Mouse (Mus musculus): ENCODE data around the gene Cib1.

The Cib1 gene

GRCm38 (mm10) chr7:80231971-80232488 is 583 bp downstream of the Cib1 start:
- DNase-seq = no peak

- DNase-seq = no peak
Observed at GRCm38 (mm10) chr7:80230196-80230595, 2.4 kb downstream of the Cib1 start.

GRCm38 (mm10) chr7:80227065-80227464 is 5.5 kb downstream of the Cib1 start:
- DNase-seq = no peak

DNA sequence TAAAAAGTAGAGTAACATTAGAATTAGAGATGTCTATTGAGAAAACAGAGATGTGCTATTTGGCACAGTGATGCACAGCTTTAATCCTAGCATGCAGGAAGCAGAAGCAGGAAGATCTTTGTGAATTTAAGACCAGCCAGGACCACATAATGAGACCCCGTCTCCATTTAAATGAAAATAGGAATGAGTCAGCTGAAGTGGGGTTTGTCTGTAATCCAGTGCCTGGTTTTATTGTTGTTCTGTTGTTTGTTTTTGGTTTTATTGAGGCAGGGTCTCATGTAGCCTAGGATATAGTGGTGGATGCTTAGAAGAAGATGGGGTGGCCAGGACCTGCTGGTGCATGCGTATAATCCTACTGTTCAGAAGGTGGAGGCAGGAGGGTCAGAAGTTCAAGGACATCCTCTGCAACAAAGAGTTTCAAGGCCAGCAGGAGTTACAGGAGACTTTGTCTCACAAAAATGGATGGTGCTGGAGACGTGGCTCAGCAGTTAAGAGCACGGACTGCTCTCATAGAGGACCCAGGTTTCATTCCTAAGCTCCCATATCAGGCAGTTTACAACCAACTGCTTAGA is 11.3 kb downstream of the Cib1 start:
- no peak for DNase-seq

DNA sequence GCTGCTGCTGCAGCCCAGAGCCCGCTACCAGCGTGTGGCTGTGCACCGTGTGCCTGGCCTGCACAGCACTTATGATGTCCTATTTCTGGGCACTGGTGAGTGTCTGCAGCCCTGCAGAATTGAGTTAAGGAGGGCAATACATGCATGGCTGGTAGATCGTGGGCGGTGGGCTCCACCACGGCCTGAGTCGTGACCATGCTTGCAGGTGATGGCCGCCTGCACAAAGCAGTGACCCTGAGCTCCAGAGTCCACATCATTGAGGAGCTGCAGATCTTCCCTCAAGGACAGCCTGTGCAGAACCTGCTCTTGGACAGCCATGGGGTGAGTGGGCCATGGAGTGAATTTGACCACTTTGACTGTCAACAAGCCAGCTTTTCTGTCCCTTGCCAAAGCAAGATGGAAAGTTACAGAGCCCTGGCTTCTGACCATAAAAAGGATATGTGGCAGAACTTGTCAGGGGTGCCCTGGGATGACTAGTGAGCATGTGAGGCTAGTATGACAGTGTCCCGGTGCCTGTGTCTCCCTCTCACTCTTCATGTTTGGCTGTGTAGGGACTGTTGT is 12.3 kb downstream of the Cib1 start:
- DNase-seq = no peak

- no peak for DNase-seq
Observed at GRCm38 (mm10) chr7:80218666-80219065, 13.9 kb downstream of the Cib1 start.

DNA sequence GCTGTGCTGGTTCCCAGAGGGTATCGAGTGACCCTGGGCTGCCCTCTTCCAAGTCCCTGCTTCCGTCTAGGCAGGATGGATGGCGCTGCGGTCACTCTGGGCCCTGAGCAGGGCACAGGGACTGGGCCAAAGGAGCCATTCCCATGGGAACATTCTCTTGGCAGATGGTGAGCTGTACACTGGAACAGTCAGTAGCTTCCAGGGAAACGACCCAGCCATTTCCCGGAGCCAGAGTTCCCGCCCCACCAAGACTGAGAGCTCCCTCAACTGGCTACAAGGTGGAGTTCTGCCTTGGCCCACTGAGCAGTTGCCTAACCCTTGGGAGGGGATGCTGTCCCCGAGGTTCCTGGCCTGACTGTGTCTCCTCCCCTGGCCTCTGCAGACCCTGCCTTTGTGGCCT is 16.0 kb downstream of the Cib1 start:
- DNase-seq = no peak

DNA sequence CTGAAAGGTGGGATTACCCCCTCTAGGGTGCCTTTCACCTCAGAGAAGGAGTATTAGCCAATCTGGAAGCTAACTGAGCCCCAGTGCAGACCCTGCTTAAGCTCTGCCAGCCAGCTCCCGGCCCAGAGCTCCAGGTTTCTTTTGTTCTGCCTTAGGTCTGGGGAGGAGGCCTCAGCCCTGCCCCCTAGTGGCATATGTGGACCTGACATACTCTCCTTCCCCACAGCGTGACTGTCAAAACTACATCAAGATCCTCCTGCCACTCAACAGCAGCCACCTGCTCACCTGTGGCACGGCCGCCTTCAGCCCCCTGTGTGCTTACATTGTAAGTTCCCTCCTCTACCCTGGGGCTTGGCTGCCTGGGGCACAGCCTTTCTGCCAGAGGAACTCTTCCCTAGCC is 17.2 kb downstream of the Cib1 start:
- peak; percentile 89 for DNase-seq

DNA sequence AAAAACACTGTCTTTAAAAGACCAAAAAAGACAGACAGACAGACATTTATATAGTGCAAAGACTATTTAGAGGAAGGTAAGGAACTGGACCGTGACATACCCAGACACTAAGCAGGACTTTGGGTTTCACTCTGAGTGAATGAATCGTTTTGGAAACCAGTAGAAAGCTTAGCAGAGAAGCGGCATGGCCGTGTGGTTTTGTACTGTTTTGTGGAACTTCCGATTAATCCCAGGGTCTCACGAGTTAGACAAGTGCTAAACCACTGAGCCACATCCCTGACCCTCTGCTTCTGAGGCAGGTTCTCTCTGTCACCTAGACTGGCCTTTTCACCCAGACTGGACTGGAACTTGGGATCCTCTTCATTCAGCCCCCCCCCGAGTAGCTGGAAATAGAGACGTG is 18.2 kb downstream of the Cib1 start:
- no peak for DNase-seq

- no peak for DNase-seq
Observed at GRCm38 (mm10) chr7:80213604-80214003, 19.0 kb downstream of the Cib1 start.

- no peak for DNase-seq
Observed at GRCm38 (mm10) chr7:80210982-80211381, 21.6 kb downstream of the Cib1 start.

DNA sequence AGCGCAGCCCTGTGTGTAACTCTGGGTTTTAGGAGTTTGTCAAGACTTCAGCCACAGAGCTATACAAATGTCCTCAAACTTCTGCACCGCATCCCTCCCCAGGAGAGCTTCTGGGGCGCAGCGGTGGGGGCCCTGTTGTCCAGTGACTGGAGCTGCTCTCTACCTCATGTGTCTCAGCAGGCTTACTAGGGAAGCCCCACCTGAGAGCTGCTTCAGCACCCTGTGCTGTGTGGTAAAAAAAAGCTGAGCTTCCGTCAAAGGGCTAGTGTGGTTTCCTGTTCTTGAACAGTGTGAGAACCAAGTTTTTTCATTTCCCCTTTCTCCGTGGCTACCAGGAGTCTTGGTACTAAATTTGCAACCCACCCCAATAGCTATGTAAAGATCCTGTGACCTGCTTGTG is 22.9 kb downstream of the Cib1 start:
- DNase-seq = no peak

GRCm38 (mm10) chr7:80208738-80209430 is 23.7 kb downstream of the Cib1 start:
- no peak for DNase-seq

DNA sequence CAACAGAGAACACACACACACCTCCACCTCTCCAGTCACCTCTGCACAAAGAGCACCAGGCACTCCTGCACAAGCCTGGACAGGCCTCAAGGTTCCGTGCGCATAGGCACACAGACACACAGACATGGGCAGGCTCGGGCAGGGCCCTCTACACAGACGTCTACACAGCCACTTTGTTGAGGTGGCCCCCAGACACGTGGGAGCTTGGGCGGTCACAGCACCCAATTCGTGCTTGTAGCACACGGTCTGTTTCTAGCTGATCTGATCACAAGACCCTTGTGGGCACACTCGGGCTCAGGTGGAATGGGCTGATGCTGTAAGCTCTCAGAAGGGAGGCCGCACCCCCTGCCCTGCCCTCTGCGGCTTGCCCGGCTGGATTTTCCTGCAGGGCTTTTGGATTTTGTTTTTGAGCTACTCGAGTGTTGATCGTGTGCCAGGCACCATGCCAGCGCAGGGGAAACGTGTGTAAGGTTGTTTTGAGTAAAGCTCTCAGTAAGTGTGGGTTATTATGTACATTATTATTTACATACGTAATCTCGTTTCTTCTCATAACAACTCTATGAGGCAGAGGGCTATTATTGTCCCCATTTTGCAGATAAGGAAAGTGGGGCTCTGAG is 24.5 kb downstream of the Cib1 start:
- DNase-seq = no peak

DNA sequence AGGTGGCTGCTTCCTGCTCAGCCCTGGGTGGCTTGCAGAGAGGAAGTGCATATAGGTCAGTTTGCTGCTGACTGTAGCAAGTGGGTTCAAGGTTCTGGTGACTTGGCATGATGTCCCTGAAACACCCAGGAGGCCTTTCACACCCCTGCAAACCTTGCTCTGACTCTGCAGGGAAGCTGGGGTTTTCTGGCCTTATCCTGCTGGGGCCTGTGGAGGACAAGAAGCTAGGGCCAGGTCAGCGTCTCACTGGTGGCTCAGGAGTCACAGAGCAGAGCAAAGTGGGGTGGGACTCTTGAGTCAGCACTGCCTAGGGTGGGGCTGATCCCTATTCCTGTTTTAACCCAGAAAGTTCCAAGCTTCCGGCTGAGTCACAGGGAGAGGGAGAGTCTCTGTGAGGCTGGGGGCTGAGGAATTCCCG is 25.3 kb downstream of the Cib1 start:
- no peak for DNase-seq

DNA sequence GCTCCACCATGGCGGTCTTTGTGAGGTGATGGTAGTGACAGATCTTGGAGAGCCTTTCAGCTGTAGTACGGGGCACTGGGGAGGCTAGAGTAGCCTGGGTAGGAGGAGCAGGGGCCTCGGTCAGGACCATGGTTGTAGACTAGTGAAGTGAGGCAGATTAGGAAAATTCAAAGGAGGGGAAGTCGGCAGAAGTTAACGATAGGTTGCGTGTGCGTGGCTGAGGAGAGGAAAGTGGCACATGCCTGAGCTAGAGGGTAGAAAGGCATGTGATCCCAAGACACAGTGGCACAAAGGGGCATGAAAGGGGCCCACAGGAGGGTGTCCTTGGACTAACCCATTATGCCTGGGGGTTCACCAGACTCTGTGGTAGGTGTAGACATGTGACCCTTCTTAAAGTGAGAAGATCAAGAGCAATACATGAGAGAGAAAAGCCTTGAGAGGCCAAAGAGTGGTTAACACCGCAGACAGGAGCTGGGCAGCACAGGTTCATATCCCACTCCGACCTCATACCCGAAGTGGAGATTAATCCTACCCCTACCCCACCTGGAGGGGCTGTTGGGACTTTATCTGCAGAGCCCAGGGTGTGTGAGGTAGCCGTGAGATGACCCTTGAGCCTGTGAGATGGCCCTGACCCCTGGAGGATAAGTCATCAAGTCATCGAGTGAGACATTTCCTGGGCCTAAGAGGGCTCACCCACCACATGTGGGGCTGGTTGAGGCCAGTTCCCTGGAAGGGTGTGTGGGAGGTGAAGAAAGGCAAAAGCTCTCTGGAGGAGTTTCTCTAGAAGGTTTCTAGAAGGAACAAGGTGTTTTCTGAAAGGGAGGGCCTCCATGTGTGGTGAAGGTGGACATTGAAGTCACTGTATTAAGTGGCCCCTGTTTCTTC is 26.7 kb downstream of the Cib1 start:
- no peak for DNase-seq

GRCm38 (mm10) chr7:80204961-80205360 is 27.7 kb downstream of the Cib1 start:
- no peak for DNase-seq

DNA sequence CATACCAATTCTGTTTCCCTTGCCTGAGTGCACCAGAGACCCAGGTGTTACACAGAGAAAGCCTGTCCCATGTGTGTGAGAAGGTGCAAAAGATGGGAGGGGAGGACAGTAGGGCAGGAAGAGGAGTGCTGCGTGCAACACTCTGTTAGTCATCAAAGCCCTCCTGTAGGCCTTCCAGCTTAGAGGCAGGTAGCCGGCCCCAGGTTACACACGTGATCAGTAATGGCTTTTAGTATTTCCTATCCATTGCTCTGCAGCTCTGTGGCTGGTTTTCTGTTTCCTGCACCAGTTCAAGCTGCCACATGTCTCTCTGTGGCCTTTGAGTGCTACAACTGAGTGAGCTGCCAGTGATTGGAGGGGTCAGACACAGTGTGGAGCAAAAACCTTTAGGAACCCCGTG is 28.3 kb downstream of the Cib1 start:
- no peak for DNase-seq

- DNase-seq = peak; percentile 79
Observed at GRCm38 (mm10) chr7:80203638-80204096, 28.9 kb downstream of the Cib1 start.

- DNase-seq = no peak
Observed at GRCm38 (mm10) chr7:80202961-80203360, 29.7 kb downstream of the Cib1 start.

DNA sequence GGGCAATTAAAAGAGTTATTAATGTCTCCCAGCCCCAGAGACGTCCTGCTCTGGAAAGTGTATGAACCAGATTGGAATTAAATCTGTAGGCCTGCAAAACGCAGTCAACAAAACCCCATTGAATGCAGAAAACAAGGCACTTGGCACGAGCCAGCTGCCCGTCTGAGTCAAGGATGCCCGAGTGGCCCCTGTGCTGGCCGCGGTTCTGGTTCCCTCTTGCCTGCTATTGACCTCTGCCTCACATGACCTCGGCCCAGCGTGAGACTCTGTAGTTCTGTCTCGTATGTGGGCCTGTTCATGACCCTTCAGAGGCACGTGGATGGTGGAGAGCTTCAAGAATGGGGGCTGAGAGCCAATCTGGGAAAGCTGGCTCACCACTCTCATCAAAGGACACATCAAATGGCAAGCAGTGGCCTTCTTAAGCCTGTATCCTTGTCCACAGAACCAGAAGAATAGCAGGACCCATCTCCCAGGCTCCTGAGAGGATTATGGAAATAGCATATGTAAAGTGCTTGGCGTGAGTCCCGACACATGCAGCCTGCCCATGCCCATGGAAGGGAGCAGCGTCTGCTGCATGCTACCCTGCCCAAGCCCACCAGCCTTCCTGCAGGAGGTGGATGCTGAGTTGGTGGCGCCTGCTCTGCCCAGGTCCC is 30.6 kb downstream of the Cib1 start:
- no peak for DNase-seq

- DNase-seq = no peak
Observed at GRCm38 (mm10) chr7:80200963-80201539, 31.6 kb downstream of the Cib1 start.

Data from retina, postnatal 1 day (tissue).